Mouse (Mus musculus) forebrain, postnatal 0 days (tissue): ENCODE measurements at regions not wholly inside any gene's neighbourhood (a gene's known extent, or its start where the extent isn't known, plus 50 kb on each side); places are given as distances from the start of the nearest gene placed in this dataset.
A peak's percentile ranks its signal among the peaks of the same experiment; 100 is the strongest.

ENCODE experiments used
- ATAC-seq: fragments of 200-750 bp; cut with Nextera tagmentation; 2 replicates; pipeline ENCODE4 v1.8.0; 2017; ENCODE audit warnings: mild to moderate bottlenecking, moderate library complexity
- DNase-seq: peaks from one replicate; pipeline ENCODE4 v3.0.0-alpha.2; 2015
- H3K27ac ChIP-seq: fragments of 300-500 bp; sonication (generic); 2 replicates; pipeline ENCODE4 v1.5.1; 2014; ENCODE audit warnings: low read depth, mild to moderate bottlenecking, antibody characterized with exemption, low read length, moderate library complexity, mixed read lengths
- H3K27me3 ChIP-seq: fragments of 300-500 bp; sonication (generic); 2 replicates; pipeline ENCODE4 v1.6.1; 2014; ENCODE audit warnings: mild to moderate bottlenecking, low read length, mixed read lengths; ENCODE audit not compliant: insufficient read depth
- H3K36me3 ChIP-seq: fragments of 300-500 bp; sonication (generic); 2 replicates; pipeline ENCODE4 v1.6.1; 2014; ENCODE audit warnings: mild to moderate bottlenecking, moderate library complexity; ENCODE audit not compliant: insufficient read depth
- H3K4me1 ChIP-seq: fragments of 300-500 bp; sonication (generic); 2 replicates; pipeline ENCODE4 v1.6.1; 2014; ENCODE audit warnings: antibody characterized with exemption; ENCODE audit not compliant: insufficient read depth
- H3K4me2 ChIP-seq: fragments of 300-500 bp; sonication (generic); 2 replicates; pipeline ENCODE4 v1.6.1; 2014; ENCODE audit warnings: low read depth, mild to moderate bottlenecking, moderate library complexity
- H3K4me3 ChIP-seq: fragments of 300-500 bp; sonication (generic); 2 replicates; pipeline ENCODE4 v1.5.1; 2014; ENCODE audit warnings: low read depth, low read length, mixed read lengths
- H3K9ac ChIP-seq: fragments of 300-500 bp; sonication (generic); 2 replicates; pipeline ENCODE4 v1.6.1; 2014; ENCODE audit warnings: mild to moderate bottlenecking
- H3K9me3 ChIP-seq: fragments of 300-500 bp; sonication (generic); 2 replicates; pipeline ENCODE4 v1.6.1; 2016; ENCODE audit warnings: low read length
- CTCF ChIP-seq: sonication (generic); IDR thresholded peaks from 2 replicates; pipeline ENCODE4 v1.5.1; 2016; ENCODE audit warnings: antibody characterized with exemption, control low read depth, low read depth
- WGBS: fragments of 180-500 bp; shearing (Covaris S2); extraction: QIAGEN DNeasy Blood & Tissue Kit; methylation state at CpG from one replicate; pipeline ENCODE4 v1.1.7; 2014; 5-methylcytosine and 5-hydroxymethylcytosine counted together

DNA sequence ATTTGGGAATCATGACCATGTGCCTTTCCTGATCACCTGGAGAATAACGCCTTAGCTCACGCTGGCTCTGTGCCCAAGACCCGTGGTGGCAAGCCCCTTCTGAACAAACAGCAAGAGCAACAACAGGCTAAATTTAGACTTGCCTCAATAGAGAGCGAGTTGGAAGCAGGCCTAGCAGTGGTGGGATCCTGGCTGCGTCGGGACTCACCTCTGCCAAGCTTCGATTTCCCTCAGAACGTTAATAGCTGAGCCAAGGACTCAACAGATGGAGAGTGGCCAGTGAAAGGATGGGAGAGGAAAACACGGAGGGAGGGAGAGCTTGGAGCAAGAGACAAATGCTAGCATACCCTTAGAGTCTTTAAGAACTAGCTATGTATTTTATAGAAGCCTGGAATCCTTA lies 305.0 kb downstream of the Epha7 start:
- DNase-seq: peak; percentile 80

DNA sequence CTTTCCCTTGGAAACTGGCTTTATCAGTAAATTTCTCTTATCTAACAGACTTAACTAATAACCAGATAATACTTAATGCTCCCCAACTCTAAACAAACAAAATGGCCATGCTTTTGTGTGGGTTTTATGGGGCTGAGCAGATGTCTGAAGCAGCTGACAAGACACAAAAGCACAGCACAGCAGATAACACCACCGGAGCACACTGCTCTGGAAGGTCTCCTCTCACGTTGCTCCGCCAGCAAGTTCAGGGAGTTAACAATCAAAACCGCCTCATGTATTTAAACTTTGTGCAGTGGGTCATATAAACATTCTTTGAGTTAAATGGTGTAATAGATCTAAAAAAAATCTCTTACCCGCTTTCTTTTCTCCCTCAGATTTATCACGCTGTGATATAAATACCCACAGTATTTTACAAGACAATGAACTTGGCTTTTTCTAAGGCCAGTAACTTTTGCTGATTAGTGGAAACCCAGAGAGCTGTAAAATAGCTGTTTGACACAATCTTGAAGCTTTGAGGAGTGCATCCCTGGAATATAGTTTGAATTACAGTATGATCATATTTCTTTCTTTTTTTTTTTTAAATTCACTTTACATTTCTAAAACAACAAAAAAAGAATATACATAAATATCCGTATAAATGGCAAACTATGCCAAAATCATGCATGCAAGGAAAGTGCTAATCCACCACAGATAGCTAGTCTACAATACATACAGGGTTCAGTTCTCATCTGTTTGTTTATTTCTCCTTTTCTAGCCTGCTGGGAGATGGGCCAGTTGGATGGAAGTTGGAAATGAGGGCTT lies 305.9 kb downstream of the Epha7 start:
- ATAC-seq (no peak), DNase-seq (no peak)
- H3K36me3 ChIP-seq: no peaks in the 10 kb centered on the region
- H3K9me3 ChIP-seq: no peaks in the 10 kb centered on the region
- H3K4me2 ChIP-seq: no peak overlapping the region
- TF ChIP-seq CTCF: no peak
- H3K4me3 ChIP-seq: no peak overlapping the region
- 0 out of 2 replicates have a peak, but pooled peaks cover 5% of the 10 kb centered on the region for H3K4me1 ChIP-seq
- no peak overlapping the region for H3K27ac ChIP-seq
- H3K9ac ChIP-seq: no peak overlapping the region
- H3K27me3 ChIP-seq: no peaks in the 10 kb centered on the region
- WGBS: 22% methylated on average over 7 of the region's 7 CpGs

More for the DNA sequence above, 305.0 kb downstream of the Epha7 start:
- peak; percentile 82 for ATAC-seq
- no peaks in the 10 kb centered on the region for H3K27me3 ChIP-seq
- 0 out of 2 replicates have a peak, but pooled peaks cover 5% of the 10 kb centered on the region for H3K4me1 ChIP-seq
- no peak overlapping the region for H3K9ac ChIP-seq
- peak overlapping the region; percentile 9; the same call in 1 of the 2 replicates for H3K4me2 ChIP-seq
- H3K9me3 ChIP-seq: no peaks in the 10 kb centered on the region
- no peak overlapping the region for H3K4me3 ChIP-seq
- 25% methylated on average over 9 of the region's 9 CpGs for WGBS
- no peak for TF ChIP-seq CTCF
- H3K36me3 ChIP-seq: no peaks in the 10 kb centered on the region
- no peak overlapping the region for H3K27ac ChIP-seq

DNA sequence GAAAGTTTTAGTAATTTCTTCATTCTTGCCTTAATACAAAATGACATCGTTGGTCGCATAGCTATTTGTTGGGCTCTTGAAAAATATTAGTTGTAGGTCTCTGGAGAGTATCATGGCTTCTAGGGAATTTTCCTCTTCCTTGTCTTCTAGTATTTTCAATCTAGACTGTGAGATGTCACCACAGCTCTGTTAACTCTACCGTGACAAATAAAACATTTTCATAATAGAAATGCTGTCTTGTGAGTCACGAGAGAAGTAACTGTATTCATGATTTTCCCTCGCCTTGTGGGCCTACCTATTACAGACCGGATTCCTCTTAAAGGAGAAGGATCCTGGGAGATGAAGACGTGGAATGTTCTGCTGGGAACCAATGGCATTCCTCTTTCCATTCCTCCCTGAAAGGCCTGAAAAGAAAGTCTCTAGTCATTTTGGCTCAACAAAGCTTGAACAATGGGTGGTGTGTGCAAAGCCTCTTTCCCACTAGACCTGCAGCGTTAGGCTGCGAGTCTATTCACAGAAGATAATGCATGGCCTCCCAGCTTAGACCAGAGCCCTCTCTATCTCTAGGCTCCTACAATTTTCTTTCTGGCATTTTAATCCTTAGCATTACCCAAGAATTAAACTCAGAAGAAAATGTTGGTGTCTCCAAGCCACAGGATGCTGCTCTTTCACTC lies 306.7 kb downstream of the Epha7 start:
- Histone ChIP-seq H3K36me3 (no peaks in the 10 kb centered on the region), H3K4me2 (no peak overlapping the region), H3K9me3 (no peaks in the 10 kb centered on the region), H3K4me1 (0 out of 2 replicates have a peak, but pooled peaks cover 5% of the 10 kb centered on the region), H3K27me3 (no peaks in the 10 kb centered on the region), H3K27ac (no peak overlapping the region), H3K9ac (no peak overlapping the region), H3K4me3 (no peak overlapping the region)
- ATAC-seq (no peak), DNase-seq (no peak)
- TF ChIP-seq CTCF: no peak
- WGBS: 30% methylated on average over 9 of the region's 9 CpGs

DNA sequence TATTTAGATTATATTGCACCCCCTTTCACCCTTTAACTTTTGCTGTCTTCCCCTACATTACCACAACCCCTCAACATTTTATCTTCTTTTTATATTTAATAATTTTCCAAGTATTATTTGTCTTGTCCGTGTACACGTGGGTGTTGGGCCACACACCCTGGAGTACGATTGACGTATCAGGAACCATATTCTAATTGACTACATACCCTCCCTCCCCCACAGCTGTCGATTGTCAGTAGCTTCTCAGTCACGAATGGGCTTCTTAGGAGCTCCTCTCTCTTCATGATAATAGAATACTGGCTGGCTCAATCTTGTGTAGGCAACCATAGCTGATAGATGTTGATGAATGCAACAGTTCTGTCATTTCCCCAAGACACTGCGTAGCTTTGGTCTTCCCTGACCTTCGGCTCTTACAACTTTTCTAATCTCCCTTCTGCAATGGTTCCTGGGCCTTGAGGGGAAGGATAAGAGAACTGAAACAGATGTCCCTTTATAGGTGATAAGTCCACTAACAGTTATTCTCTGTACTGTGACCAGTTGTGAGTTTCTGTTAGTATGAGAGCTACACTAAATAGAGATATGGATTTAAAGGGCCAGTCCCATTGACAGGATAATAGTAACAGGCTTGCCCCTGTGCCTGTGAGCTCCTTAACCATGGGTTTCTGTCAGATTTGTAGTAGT lies 310.9 kb downstream of the Epha7 start:
- Histone ChIP-seq H3K36me3 (no peaks in the 10 kb centered on the region), H3K4me2 (no peak overlapping the region), H3K4me3 (no peak overlapping the region), H3K9ac (no peak overlapping the region), H3K27ac (no peak overlapping the region), H3K9me3 (no peaks in the 10 kb centered on the region), H3K27me3 (no peaks in the 10 kb centered on the region), H3K4me1 (0 out of 2 replicates have a peak, but pooled peaks cover under 1% of the 10 kb centered on the region)
- TF ChIP-seq CTCF: no peak
- DNase-seq (no peak), ATAC-seq (no peak)
- WGBS: 90% methylated on average over 8 of the region's 8 CpGs

DNA sequence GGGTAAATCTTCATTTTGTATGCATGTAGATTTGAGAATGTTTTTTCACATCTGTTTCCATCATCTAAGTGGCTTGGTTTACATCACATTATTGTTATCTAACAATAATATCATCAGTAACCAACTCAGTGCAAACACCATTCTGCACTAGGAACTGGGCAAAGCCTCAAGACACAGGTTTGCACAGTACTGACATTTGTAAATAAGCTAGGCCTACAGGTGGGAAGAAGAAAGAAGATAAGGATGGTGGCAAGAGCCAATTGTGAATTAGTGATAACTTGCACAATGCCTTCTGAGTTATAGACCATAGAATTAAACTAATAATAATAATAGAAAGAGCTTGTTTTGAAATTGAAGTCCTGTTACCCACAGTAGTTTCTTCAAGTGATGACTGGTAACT lies 317.6 kb downstream of the Epha7 start:
- ATAC-seq: no peak
- no peak overlapping the region for H3K9ac ChIP-seq

DNA sequence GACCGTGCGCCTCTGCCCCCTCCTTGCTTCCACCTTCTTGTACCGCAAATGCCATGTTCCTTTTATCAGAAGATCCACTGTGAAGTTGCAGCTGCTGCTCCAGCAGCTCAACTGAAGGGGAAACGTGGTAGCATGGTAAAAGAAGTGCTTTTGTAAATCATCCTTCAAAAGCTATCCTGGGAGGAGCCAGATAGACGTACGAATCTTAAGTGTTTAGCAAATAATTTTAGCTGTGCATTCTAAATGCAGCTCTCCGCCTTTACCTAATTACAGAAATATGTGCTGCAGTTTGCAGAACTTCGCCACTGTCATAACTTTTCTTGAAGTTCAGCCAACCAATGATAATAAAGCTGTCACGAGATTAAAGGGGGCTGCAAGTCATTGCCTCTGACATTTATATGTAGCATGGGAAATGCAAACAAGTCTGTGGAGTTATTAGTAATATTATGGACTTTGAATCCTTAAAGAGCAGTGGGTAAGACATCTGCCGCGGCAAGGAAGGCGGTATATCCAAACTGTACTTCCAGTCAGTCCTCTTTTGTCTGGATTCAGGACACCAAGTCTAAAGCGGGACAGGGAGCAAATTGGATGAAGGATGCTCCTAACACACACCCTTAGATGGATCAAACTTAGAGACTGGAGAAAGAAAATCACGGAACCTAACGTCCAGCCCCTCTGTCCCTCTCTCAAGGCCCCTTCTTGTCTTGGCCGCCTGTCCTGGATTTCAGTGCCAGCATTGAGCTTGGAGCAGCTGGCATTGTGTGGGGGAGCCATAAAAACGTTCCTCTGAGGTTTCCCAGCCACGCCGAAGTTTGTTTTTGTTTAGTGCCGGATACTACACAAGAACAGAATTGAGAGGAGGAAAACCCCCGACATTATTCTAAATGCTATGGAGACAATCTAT lies 320.7 kb downstream of the Epha7 start:
- Histone ChIP-seq H3K4me2 (no peak overlapping the region), H3K4me1 (no peaks in the 10 kb centered on the region), H3K4me3 (no peak overlapping the region), H3K9ac (no peak overlapping the region), H3K9me3 (no peaks in the 10 kb centered on the region), H3K27me3 (no peaks in the 10 kb centered on the region), H3K36me3 (no peaks in the 10 kb centered on the region), H3K27ac (no peak overlapping the region)
- WGBS: 52% methylated on average over 21 of the region's 21 CpGs
- DNase-seq (no peak), ATAC-seq (no peak)
- TF ChIP-seq CTCF: no peak

More for the DNA sequence above, 317.6 kb downstream of the Epha7 start:
- Histone ChIP-seq H3K4me1 (no peaks in the 10 kb centered on the region), H3K4me2 (no peak overlapping the region), H3K9me3 (no peaks in the 10 kb centered on the region), H3K27me3 (no peaks in the 10 kb centered on the region), H3K4me3 (no peak overlapping the region), H3K36me3 (no peaks in the 10 kb centered on the region), H3K27ac (no peak overlapping the region)
- no peak for TF ChIP-seq CTCF
- no peak for DNase-seq
